Mouse (Mus musculus) lung, postnatal 0 days (tissue): ENCODE measurements at regions not wholly inside any gene's neighbourhood (a gene's known extent, or its start where the extent isn't known, plus 50 kb on each side); places are given as distances from the start of the nearest gene placed in this dataset.

ENCODE experiments used
- CTCF ChIP-seq: IDR thresholded peaks from 2 replicates; pipeline ENCODE4 v1.5.1; 2016; ENCODE audit warnings: antibody characterized with exemption, mild to moderate bottlenecking
- EP300 ChIP-seq: IDR thresholded peaks from 2 replicates; pipeline ENCODE4 v1.6.1; 2016; ENCODE audit warnings: antibody characterized with exemption, mild to moderate bottlenecking, control low read depth

GRCm38 (mm10) chrX:11748278-11748677, 411.9 kb downstream of the Bcor start:
- TF ChIP-seq CTCF (no peak), EP300 (no peak)
